Mouse (Mus musculus) liver, adult 2 months (tissue): ENCODE data around the gene Acta2.

Source experiments
- CTCF ChIP-seq: fragments of 200-500 bp; IDR thresholded peaks from 2 replicates; pipeline ENCODE4 v1.5.1; 2011; ENCODE audit warnings: low read depth, low read length, control low read depth
- POLR2A ChIP-seq: fragments of 200-500 bp; IDR thresholded peaks from 2 replicates; pipeline ENCODE4 v1.6.1; 2011; ENCODE audit warnings: low read length, control low read depth; ENCODE audit not compliant: insufficient read depth; ENCODE audit errors: extremely low read depth

DNA sequence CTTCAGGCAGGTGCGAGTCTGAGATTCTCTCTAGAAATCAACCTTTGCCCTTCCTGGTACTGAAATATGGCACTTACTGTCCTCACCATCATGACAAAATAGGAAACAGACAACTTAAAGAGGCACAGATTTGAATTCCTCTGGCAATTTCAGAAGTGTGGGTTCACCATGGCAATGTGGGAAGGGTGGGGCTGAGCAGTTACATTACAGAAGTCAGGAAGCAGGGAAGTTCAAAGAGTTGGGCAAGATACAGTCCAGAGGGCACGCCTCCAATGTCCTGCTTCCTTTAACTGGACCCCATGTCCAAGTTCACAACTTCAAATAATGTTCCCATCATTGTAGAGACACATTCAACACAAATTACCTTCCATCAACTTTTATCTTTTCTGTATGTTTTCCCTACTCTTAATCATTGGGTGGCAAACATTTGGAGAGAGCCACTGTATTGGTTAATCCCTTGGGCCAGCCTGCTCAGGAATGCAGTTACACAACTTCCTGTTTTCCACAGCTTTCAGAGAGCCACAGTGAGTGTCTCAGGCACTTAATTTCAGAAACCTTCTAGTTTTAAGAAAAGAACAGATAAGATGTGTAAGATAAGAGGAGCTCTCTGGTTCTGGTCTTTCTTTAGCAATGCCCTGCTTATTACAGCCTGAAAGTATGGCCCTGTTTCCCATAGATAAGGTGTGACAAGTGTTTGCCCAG is 7.0 kb upstream of the Acta2 start:
- no peak for TF ChIP-seq CTCF
- TF ChIP-seq POLR2A = no peak
